Mouse (Mus musculus) megakaryocyte, embryonic 14.5 days (primary cell): ENCODE data around the gene Mmp20.

Experiments used
- FLI1 ChIP-seq: IDR thresholded peaks from 2 replicates; pipeline ENCODE4 v1.6.1; 2012; ENCODE audit warnings: low read length, inconsistent platforms, mixed read lengths
- GATA1 ChIP-seq: IDR thresholded peaks from 3 replicates; pipeline ENCODE4 v1.6.1; 2012; ENCODE audit warnings: mixed read lengths, low read length, inconsistent platforms, borderline replicate concordance

- TF ChIP-seq FLI1 (no peak), GATA1 (no peak)
Measured at GRCm38 (mm10) chr9:7669674-7670073, 41.6 kb downstream of the Mmp20 start.
